Mouse (Mus musculus) bone marrow macrophage, adult 2 months (primary cell): Measurements from ENCODE around the gene Higd1c.

Experiments
- CTCF ChIP-seq: IDR thresholded peaks from 2 replicates; pipeline ENCODE4 v1.5.1; 2012; ENCODE audit warnings: low read depth, mild to moderate bottlenecking, low read length, moderate library complexity
- POLR2A ChIP-seq: IDR thresholded peaks from 2 replicates; pipeline ENCODE4 v1.6.1; 2012; ENCODE audit warnings: mild to moderate bottlenecking, low read depth, low read length, borderline replicate concordance

- TF ChIP-seq POLR2A (no peak), CTCF (no peak)
Observed at GRCm38 (mm10) chr15:100380104-100380503, 15.8 kb downstream of the Higd1c start.
